Mouse (Mus musculus) adrenal gland, adult 2 months (tissue): ENCODE results near the gene Dhtkd1. TPM values are rescaled to one million over a fixed set of nuclear protein-coding genes. Genes with fewer than 3 reads are reported as not detected.
A peak's percentile ranks its signal among the peaks of the same experiment; 100 is the strongest.

Source experiments
- DNase-seq: peaks from one replicate; pipeline ENCODE4 v3.0.0; 2021
- polyA plus RNA-seq: library from polyadenylated mRNA; depleted of rRNA; stranded (reverse); fragments of >200 nt; gene quantifications from 2 replicates; pipeline ENCODE4 v1.2.3, GENCODE M21; 2012
- total RNA-seq, 2 experiments: library from RNA; stranded (reverse); gene quantifications; 2 replicates each; pipeline ENCODE4 v1.2.3; 2021

The Dhtkd1 gene
- total and polyA plus RNA-seq, 3 experiments: 4.3 to 14.8 (median 12.1) TPM

GRCm38 (mm10) chr2:5930291-5931054 is 12.1 kb downstream of the Dhtkd1 start:
- DNase-seq: no peak

- no peak for DNase-seq
These were observed 12.8 kb downstream of the Dhtkd1 start for GRCm38 (mm10) chr2:5929793-5930192.

GRCm38 (mm10) chr2:5927481-5927880 is 15.1 kb downstream of the Dhtkd1 start:
- no peak for DNase-seq

- no peak for DNase-seq
These were observed 18.8 kb downstream of the Dhtkd1 start for GRCm38 (mm10) chr2:5923786-5924185.

- no peak for DNase-seq
These were observed 19.8 kb downstream of the Dhtkd1 start for GRCm38 (mm10) chr2:5922823-5923222.

GRCm38 (mm10) chr2:5911282-5911965 is 31.2 kb downstream of the Dhtkd1 start:
- DNase-seq: no peak

- peak; percentile 26 for DNase-seq
These were observed 36.0 kb downstream of the Dhtkd1 start for GRCm38 (mm10) chr2:5906625-5907024.

- DNase-seq: peak; percentile 68
These were observed 36.5 kb downstream of the Dhtkd1 start for GRCm38 (mm10) chr2:5906092-5906491.

GRCm38 (mm10) chr2:5900145-5900544 is 42.4 kb downstream of the Dhtkd1 start:
- peak; percentile 27 for DNase-seq

GRCm38 (mm10) chr2:5894843-5895570 is 47.6 kb downstream of the Dhtkd1 start, which contains the start of gene Sec61a2:
TSS of gene Sec61a2 (minus strand) at chr2:5895432.
- peak; percentile 99 for DNase-seq

- peak; percentile 45 for DNase-seq
These were observed 48.3 kb downstream of the Dhtkd1 start for GRCm38 (mm10) chr2:5894296-5894695.

- DNase-seq: no peak
These were observed 53.2 kb downstream of the Dhtkd1 start for GRCm38 (mm10) chr2:5889412-5889811.

GRCm38 (mm10) chr2:5888865-5889264 is 53.7 kb downstream of the Dhtkd1 start:
- no peak for DNase-seq

GRCm38 (mm10) chr2:5877446-5877845 is 65.1 kb downstream of the Dhtkd1 start:
- DNase-seq: no peak

GRCm38 (mm10) chr2:5869746-5870145 is 72.8 kb downstream of the Dhtkd1 start:
- DNase-seq: peak; percentile 23

- DNase-seq: no peak
These were observed 74.9 kb downstream of the Dhtkd1 start for GRCm38 (mm10) chr2:5867681-5868080.

GRCm38 (mm10) chr2:5862834-5863233 is 79.8 kb downstream of the Dhtkd1 start, which contains the start of gene Gm13199:
TSS of gene Gm13199 (minus strand) at chr2:5862934.
- DNase-seq: no peak

GRCm38 (mm10) chr2:5851866-5852265 is 90.7 kb downstream of the Dhtkd1 start:
- no peak for DNase-seq

- DNase-seq: peak; percentile 76
These were observed 91.5 kb downstream of the Dhtkd1 start for GRCm38 (mm10) chr2:5851116-5851515.
